Mouse (Mus musculus): ENCODE measurements around the gene Spindoc.

- TF ChIP-seq CTCF (IDR thresholded peaks at IDR 0.05; ENCODE audit: extremely low read depth, insufficient read depth, low read length) (no peak), POLR2A (IDR thresholded peaks at IDR 0.05; ENCODE audit: extremely low read depth, insufficient read depth, low read length) (no peak)
These were observed 29.2 kb downstream of the Spindoc start for GRCm38 (mm10) chr19:7353636-7354035.
